8 mouse cellular contexts compared by ENCODE assay signal in genomic region chr16:17758902-17759301, GRCm38 (mm10). TPM values are rescaled to one million over a fixed set of nuclear protein-coding genes. Genes with fewer than 3 reads are reported as not detected.
DNase-seq lines count a peak whose midpoint lies in the region; ATAC-seq and TF ChIP-seq lines count a peak whose summit lies in the region.

No protein-coding gene starts in this region.

- TF ChIP-seq EP300 in stomach, postnatal 0 days (optimal IDR thresholded peaks at IDR 0.05): no peak

- peak overlapping the region; percentile 59 for H3K4me3 ChIP-seq in thymus, adult 2 months (ENCODE audit: control insufficient read depth, insufficient read depth, low read length)
- H3K4me3 ChIP-seq in hindbrain, embryonic 15.5 days: peak overlapping the region; percentile 80
- peak overlapping the region; percentile 67 for H3K4me3 ChIP-seq in liver, embryonic 12.5 days
- peak overlapping the region; percentile 50 for H3K4me3 ChIP-seq in stomach, postnatal 0 days (ENCODE audit: low read depth, low read length)

- H3K27me3 ChIP-seq in thymus, adult 2 months (ENCODE audit: control insufficient read depth, insufficient read depth, low read length): no peaks in the 10 kb centered on the region
- H3K27me3 ChIP-seq in hindbrain, embryonic 15.5 days: no peaks in the 10 kb centered on the region
- H3K27me3 ChIP-seq in liver, embryonic 12.5 days (replicated peaks): peaks cover 10% of the 10 kb centered on the region; the same call in 1 of the 2 replicates
- no peaks in the 10 kb centered on the region for H3K27me3 ChIP-seq in stomach, postnatal 0 days (ENCODE audit: control insufficient read depth, insufficient read depth, low read length)

- no peaks in the 10 kb centered on the region for H3K9me3 ChIP-seq in hindbrain, embryonic 15.5 days
- no peaks in the 10 kb centered on the region for H3K9me3 ChIP-seq in liver, embryonic 12.5 days (replicated peaks)
- H3K9me3 ChIP-seq in stomach, postnatal 0 days (ENCODE audit: control insufficient read depth, low read length): no peaks in the 10 kb centered on the region

- 37% methylated on average over 9 of the region's 9 CpGs for WGBS in thymus, adult 2 months
- 47% methylated on average over 9 of the region's 9 CpGs for WGBS in hindbrain, embryonic 15.5 days
- 33% methylated on average over 9 of the region's 9 CpGs for WGBS in liver, embryonic 12.5 days (ENCODE audit: insufficient replicate concordance)
- 31% methylated on average over 9 of the region's 9 CpGs for WGBS in stomach, postnatal 0 days

- TF ChIP-seq CTCF in thymus, adult 2 months (IDR thresholded peaks at IDR 0.05; ENCODE audit: borderline replicate concordance, control insufficient read depth, extremely low read depth, insufficient read depth, low read length, poor library complexity): no peak
- TF ChIP-seq CTCF in stomach, postnatal 0 days (IDR thresholded peaks at IDR 0.05; ENCODE audit: low read depth): no peak

- peak overlapping the region; percentile 81 for H3K4me2 ChIP-seq in hindbrain, embryonic 15.5 days
- H3K4me2 ChIP-seq in liver, embryonic 12.5 days: peak overlapping the region; percentile 96
- H3K4me2 ChIP-seq in stomach, postnatal 0 days (replicated peaks; ENCODE audit: low read depth): peak overlapping the region; percentile 88

- H3K27ac ChIP-seq in thymus, adult 2 months (ENCODE audit: control insufficient read depth, insufficient read depth, low read length): no peak overlapping the region
- peak overlapping the region; percentile 87 for H3K27ac ChIP-seq in hindbrain, embryonic 15.5 days (replicated peaks)
- H3K27ac ChIP-seq in liver, embryonic 12.5 days: no peak overlapping the region; the same call in 1 of the 2 replicates
- H3K27ac ChIP-seq in stomach, postnatal 0 days (replicated peaks): peak overlapping the region; percentile 88

- TF ChIP-seq POLR2A in thymus, adult 2 months (IDR thresholded peaks at IDR 0.05; ENCODE audit: control insufficient read depth, extremely low read depth, insufficient read depth, low read length, poor library complexity): no peak

- no peaks in the 10 kb centered on the region for H3K36me3 ChIP-seq in thymus, adult 2 months (ENCODE audit: control insufficient read depth, insufficient read depth, low read length)
- no peaks in the 10 kb centered on the region for H3K36me3 ChIP-seq in hindbrain, embryonic 15.5 days
- H3K36me3 ChIP-seq in liver, embryonic 12.5 days: peaks cover 4% of the 10 kb centered on the region; the same call in 1 of the 2 replicates
- no peaks in the 10 kb centered on the region for H3K36me3 ChIP-seq in stomach, postnatal 0 days (ENCODE audit: control insufficient read depth, insufficient read depth, low read length)

- H3K9ac ChIP-seq in hindbrain, embryonic 15.5 days: peak overlapping the region; percentile 96
- 0 out of 2 replicates have a peak overlapping the region, but pooled peaks have one; percentile 83 for H3K9ac ChIP-seq in liver, embryonic 12.5 days
- peak overlapping the region; percentile 85 for H3K9ac ChIP-seq in stomach, postnatal 0 days (ENCODE audit: low read length)

- no peak for DNase-seq in thymus, adult 2 months
- no peak for DNase-seq in thymus, adult 18-20 months
- DNase-seq in stomach, postnatal 0 days (ENCODE audit: low spot score): no peak
- DNase-seq in gastrocnemius, postnatal 25 days: no peak
- no peak for DNase-seq in frontal cortex, postnatal 14 days (ENCODE audit: low spot score in 2 of 2)
- no peak for DNase-seq in lung, adult 18-20 months

- H3K4me1 ChIP-seq in thymus, adult 2 months (replicated peaks; ENCODE audit: control insufficient read depth, insufficient read depth, low read length): peaks cover 9% of the 10 kb centered on the region
- H3K4me1 ChIP-seq in hindbrain, embryonic 15.5 days (replicated peaks): peaks cover 36% of the 10 kb centered on the region
- peaks cover 48% of the 10 kb centered on the region for H3K4me1 ChIP-seq in liver, embryonic 12.5 days
- peaks cover 5% of the 10 kb centered on the region; the same call in 1 of the 2 replicates for H3K4me1 ChIP-seq in stomach, postnatal 0 days (replicated peaks; ENCODE audit: control insufficient read depth, insufficient read depth)

- ATAC-seq in hindbrain, embryonic 15.5 days (ENCODE audit: low FRiP score, low read depth): peak; percentile 36; the same call in 1 of the 2 replicates
- ATAC-seq in liver, embryonic 12.5 days: no peak
- ATAC-seq in stomach, postnatal 0 days (ENCODE audit: low FRiP score, low TSS enrichment): 0 out of 2 replicates have a peak, but pooled peaks have one; percentile 12

RNA-seq across cellular contexts. Expression of gene Klhl22, which starts 0.5 kb away (rescaled TPM):
- 72.7 and 75.1 TPM in 2 replicates for polyA plus RNA-seq in thymus, adult 2 months (2012; rRNA removed)
- 85.1 and 95.0 TPM in 2 replicates for polyA plus RNA-seq in hindbrain, embryonic 15.5 days (2015; fragmentation: Nextera tagmentation; extraction: Ambion mirVana)
- polyA plus RNA-seq in liver, embryonic 12.5 days (2016; fragmentation: Nextera tagmentation; extraction: Ambion mirVana): 23.5 and 24.0 TPM in 2 replicates
- 32.0 and 34.0 TPM in 2 replicates for polyA plus RNA-seq in stomach, postnatal 0 days (2015; fragmentation: Nextera tagmentation; extraction: Ambion mirVana)
- 10 to 100 TPM; 15.4 to 18.8 TPM for total RNA-seq in gastrocnemius, postnatal 25 days (2021)

RNA-seq across cellular contexts. Expression of gene Med15, which starts 26.2 kb away (rescaled TPM):
- polyA plus RNA-seq in thymus, adult 2 months (2012; rRNA removed): 286 and 308 TPM in 2 replicates
- polyA plus RNA-seq in hindbrain, embryonic 15.5 days (2015; fragmentation: Nextera tagmentation; extraction: Ambion mirVana): 45.7 and 54.2 TPM in 2 replicates
- 24.2 and 25.2 TPM in 2 replicates for polyA plus RNA-seq in liver, embryonic 12.5 days (2016; fragmentation: Nextera tagmentation; extraction: Ambion mirVana)
- polyA plus RNA-seq in stomach, postnatal 0 days (2015; fragmentation: Nextera tagmentation; extraction: Ambion mirVana): 19.4 and 22.7 TPM in 2 replicates
- 10 to 100 TPM; 18.1 to 18.9 TPM for total RNA-seq in gastrocnemius, postnatal 25 days (2021)

RNA-seq across cellular contexts. Expression of gene Scarf2, which starts 38.2 kb away (rescaled TPM):
- polyA plus RNA-seq in thymus, adult 2 months (2012; rRNA removed): 41.0 and 41.2 TPM in 2 replicates
- polyA plus RNA-seq in hindbrain, embryonic 15.5 days (2015; fragmentation: Nextera tagmentation; extraction: Ambion mirVana): 2.0 and 2.3 TPM in 2 replicates
- 4.9 and 5.2 TPM in 2 replicates for polyA plus RNA-seq in liver, embryonic 12.5 days (2016; fragmentation: Nextera tagmentation; extraction: Ambion mirVana)
- 7.8 and 10.7 TPM in 2 replicates for polyA plus RNA-seq in stomach, postnatal 0 days (2015; fragmentation: Nextera tagmentation; extraction: Ambion mirVana)
- total RNA-seq in gastrocnemius, postnatal 25 days (2021): 1 to 10 TPM; 4.7 to 5.4 TPM

Comparison
In these comparisons a context has a peak if more than half of its experiments do, and no peak if none do; other contexts are left out.
1. H3K27ac ChIP-seq: peak in hindbrain, embryonic 15.5 days (single experiment) and stomach, postnatal 0 days (single experiment); none in thymus, adult 2 months (single experiment) and liver, embryonic 12.5 days (single experiment).
2. Peak in every context shown above with its lines, with median percentiles within 50 percentile points of each other: H3K4me3 ChIP-seq, H3K4me2 ChIP-seq and H3K9ac ChIP-seq.